ENCODE assay signal across 26 mouse cellular contexts in the genomic region with DNA sequence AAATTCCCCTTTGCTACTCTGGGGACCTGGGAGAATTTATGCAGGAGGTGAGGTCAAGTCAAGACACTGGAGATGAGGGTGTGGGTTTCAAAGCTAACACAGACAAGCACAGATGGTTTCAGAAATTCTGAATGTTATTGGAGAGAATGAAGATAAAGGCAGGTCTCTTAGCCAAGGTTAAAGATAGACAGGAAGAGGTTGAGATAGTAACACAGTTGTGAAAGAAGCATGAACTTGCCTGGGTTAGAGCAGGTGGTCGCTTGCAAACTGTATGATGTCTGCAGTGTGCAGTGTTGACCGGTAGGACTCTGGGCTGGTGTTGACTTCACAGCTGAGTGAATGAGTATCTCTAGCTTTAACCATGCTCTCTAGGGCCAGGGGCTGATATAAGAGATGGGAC.
DNase-seq lines count a peak whose midpoint lies in the region; ATAC-seq and TF ChIP-seq lines count a peak whose summit lies in the region.
"Had no signal": no experiment of that assay in that cellular context is flagged by ENCODE, and none has a peak within 500 bp of the region (broad histone marks: within the 10 kb centered on the region; RNA-seq: fewer than 3 reads in every experiment).

No protein-coding gene starts in this region.

- no peak overlapping the region for H3K9ac ChIP-seq in heart, postnatal 0 days (replicated peaks; ENCODE audit: low read depth, low read length)
- no peak overlapping the region for H3K9ac ChIP-seq in heart, embryonic 12.5 days
- no peak overlapping the region for H3K9ac ChIP-seq in midbrain, embryonic 15.5 days
- no peak overlapping the region for H3K9ac ChIP-seq in midbrain, postnatal 0 days (replicated peaks; ENCODE audit: low read length, poor library complexity, severe bottlenecking)
- H3K9ac ChIP-seq: forebrain, embryonic 15.5 days; heart, embryonic 13.5 days; hindbrain, embryonic 15.5 days; liver, embryonic 13.5 days; midbrain, embryonic 12.5 days; neural tube, embryonic 13.5 days had no signal

- WGBS in heart, postnatal 0 days = 48% methylated on average over 2 of the region's 2 CpGs
- WGBS in heart, embryonic 12.5 days = 63% methylated on average over 2 of the region's 2 CpGs
- 96% methylated on average over 2 of the region's 2 CpGs for WGBS in midbrain, embryonic 15.5 days
- 90% methylated on average over 2 of the region's 2 CpGs for WGBS in midbrain, postnatal 0 days

- no peak for TF ChIP-seq CTCF in heart, postnatal 0 days (IDR thresholded peaks at IDR 0.05; ENCODE audit: low read depth)
- no peak for TF ChIP-seq CTCF in layer of hippocampus, adult 2 months (conservative IDR thresholded peaks at IDR 0.05)
- no peak for TF ChIP-seq CTCF in midbrain, postnatal 0 days (IDR thresholded peaks at IDR 0.05)

- H3K4me3 ChIP-seq in heart, postnatal 0 days (ENCODE audit: low read depth, low read length) = no peak overlapping the region
- no peak overlapping the region for H3K4me3 ChIP-seq in heart, embryonic 12.5 days
- no peak overlapping the region for H3K4me3 ChIP-seq in layer of hippocampus, adult 2 months
- H3K4me3 ChIP-seq in midbrain, embryonic 15.5 days = no peak overlapping the region
- H3K4me3 ChIP-seq in midbrain, postnatal 0 days (ENCODE audit: low read depth, low read length) = no peak overlapping the region
- H3K4me3 ChIP-seq: embryonic facial prominence, embryonic 10.5 days; forebrain, embryonic 15.5 days; heart, embryonic 13.5 days; hindbrain, embryonic 15.5 days; liver, embryonic 13.5 days; midbrain, embryonic 12.5 days; myocyte; neural tube, embryonic 13.5 days had no signal

- no peaks in the 10 kb centered on the region for H3K27me3 ChIP-seq in heart, postnatal 0 days (ENCODE audit: control insufficient read depth, insufficient read depth, low read length)
- no peaks in the 10 kb centered on the region for H3K27me3 ChIP-seq in heart, embryonic 12.5 days (replicated peaks)
- no peaks in the 10 kb centered on the region for H3K27me3 ChIP-seq in midbrain, embryonic 15.5 days (replicated peaks)
- H3K27me3 ChIP-seq in midbrain, postnatal 0 days (ENCODE audit: insufficient read depth, low read length) = no peaks in the 10 kb centered on the region
- H3K27me3 ChIP-seq: forebrain, embryonic 15.5 days; heart, embryonic 13.5 days; hindbrain, embryonic 15.5 days; liver, embryonic 13.5 days; midbrain, embryonic 12.5 days; neural tube, embryonic 13.5 days had no signal

- peak; percentile 30; the same call in 1 of the 2 replicates for ATAC-seq in heart, postnatal 0 days (ENCODE audit: insufficient read depth, low read depth)
- ATAC-seq in heart, embryonic 12.5 days (ENCODE audit: insufficient number of reproducible peaks, low FRiP score) = no peak
- ATAC-seq in megakaryocyte, adult 5-6 weeks (ENCODE audit: poor library complexity, severe bottlenecking) = peak; percentile 28; the same call in 1 of the 2 replicates
- no peak for ATAC-seq in midbrain, embryonic 15.5 days (replicated peaks)
- no peak for ATAC-seq in midbrain, postnatal 0 days (ENCODE audit: low FRiP score)
- ATAC-seq: forebrain, embryonic 15.5 days had no signal

- H3K36me3 ChIP-seq in heart, postnatal 0 days (replicated peaks; ENCODE audit: control insufficient read depth, insufficient read depth, low read length) = peaks cover 10% of the 10 kb centered on the region; the same call in 1 of the 2 replicates
- peaks cover 6% of the 10 kb centered on the region; the same call in 1 of the 2 replicates for H3K36me3 ChIP-seq in heart, embryonic 12.5 days
- no peaks in the 10 kb centered on the region for H3K36me3 ChIP-seq in midbrain, embryonic 15.5 days (replicated peaks)
- H3K36me3 ChIP-seq in midbrain, postnatal 0 days (ENCODE audit: insufficient read depth, low read length) = no peaks in the 10 kb centered on the region
- H3K36me3 ChIP-seq: forebrain, embryonic 15.5 days; hindbrain, embryonic 15.5 days; liver, embryonic 13.5 days; midbrain, embryonic 12.5 days; neural tube, embryonic 13.5 days had no signal

- H3K4me2 ChIP-seq in heart, postnatal 0 days (ENCODE audit: low read depth, low read length) = no peak overlapping the region
- no peak overlapping the region for H3K4me2 ChIP-seq in heart, embryonic 12.5 days
- no peak overlapping the region for H3K4me2 ChIP-seq in midbrain, embryonic 15.5 days
- no peak overlapping the region for H3K4me2 ChIP-seq in midbrain, postnatal 0 days (ENCODE audit: low read depth, low read length, poor library complexity, severe bottlenecking)
- H3K4me2 ChIP-seq: forebrain, embryonic 15.5 days; heart, embryonic 13.5 days; hindbrain, embryonic 15.5 days; liver, embryonic 13.5 days; midbrain, embryonic 12.5 days; neural tube, embryonic 13.5 days had no signal

- H3K9me3 ChIP-seq in heart, postnatal 0 days (replicated peaks; ENCODE audit: control insufficient read depth, low read length) = no peaks in the 10 kb centered on the region
- no peaks in the 10 kb centered on the region for H3K9me3 ChIP-seq in heart, embryonic 12.5 days (replicated peaks)
- H3K9me3 ChIP-seq in midbrain, embryonic 15.5 days = no peaks in the 10 kb centered on the region
- H3K9me3 ChIP-seq in midbrain, postnatal 0 days (ENCODE audit: low read length) = no peaks in the 10 kb centered on the region
- H3K9me3 ChIP-seq: embryonic facial prominence, embryonic 10.5 days; forebrain, embryonic 15.5 days; heart, embryonic 13.5 days; hindbrain, embryonic 15.5 days; liver, embryonic 13.5 days; midbrain, embryonic 12.5 days; neural tube, embryonic 13.5 days had no signal

- H3K4me1 ChIP-seq in heart, postnatal 0 days (ENCODE audit: control insufficient read depth, insufficient read depth) = peaks cover 13% of the 10 kb centered on the region
- H3K4me1 ChIP-seq in heart, embryonic 12.5 days (replicated peaks) = peaks cover 24% of the 10 kb centered on the region
- no peaks in the 10 kb centered on the region for H3K4me1 ChIP-seq in midbrain, embryonic 15.5 days
- H3K4me1 ChIP-seq in midbrain, postnatal 0 days (ENCODE audit: insufficient read depth, low read length) = no peaks in the 10 kb centered on the region
- H3K4me1 ChIP-seq: embryonic facial prominence, embryonic 10.5 days; forebrain, embryonic 15.5 days; hindbrain, embryonic 15.5 days; midbrain, embryonic 12.5 days; neural tube, embryonic 13.5 days had no signal

- no peak overlapping the region for H3K27ac ChIP-seq in heart, postnatal 0 days (ENCODE audit: low read depth)
- H3K27ac ChIP-seq in heart, embryonic 12.5 days (ENCODE audit: poor library complexity, severe bottlenecking) = no peak overlapping the region
- H3K27ac ChIP-seq in layer of hippocampus, adult 2 months = no peak overlapping the region
- no peak overlapping the region for H3K27ac ChIP-seq in midbrain, embryonic 15.5 days
- H3K27ac ChIP-seq in midbrain, postnatal 0 days (ENCODE audit: low read depth, low read length) = no peak overlapping the region
- H3K27ac ChIP-seq: embryonic facial prominence, embryonic 10.5 days; forebrain, embryonic 15.5 days; heart, embryonic 13.5 days; hindbrain, embryonic 15.5 days; liver, embryonic 13.5 days; midbrain, embryonic 12.5 days; neural tube, embryonic 13.5 days had no signal

- no peak for TF ChIP-seq EP300 in heart, postnatal 0 days (IDR thresholded peaks at IDR 0.05; ENCODE audit: low read depth)

- no peak for DNase-seq in heart, postnatal 0 days (ENCODE audit: low spot score)
- peak; percentile 15 for DNase-seq in A20 (ENCODE audit: low read depth, low spot score)
- DNase-seq in thymus, postnatal 10 days (ENCODE audit: low spot score in 2 of 2) = peak; percentile 32 to 35
- no peak for DNase-seq in layer of hippocampus, adult 2 months (ENCODE audit: low spot score in 2 of 2)
- no peak for DNase-seq in midbrain, postnatal 0 days (ENCODE audit: low spot score)
- DNase-seq: adrenal gland, postnatal 25 days; cerebellum, adult 9-10 months; gastrocnemius, postnatal 10 days; heart, adult 18-20 months; heart, postnatal 4 days; kidney, adult 8-10 months; kidney, postnatal 14 days; liver, embryonic 13.5 days; lung, postnatal 4 days; retina, postnatal 1 day; right cerebral cortex, postnatal 4 days had no signal

Comparison
In these comparisons a context has a peak if more than half of its experiments do, and no peak if none do; other contexts are left out.
1. ATAC-seq: peak in heart, postnatal 0 days (single experiment) and megakaryocyte, adult 5-6 weeks (single experiment); none in heart, embryonic 12.5 days (single experiment), midbrain, embryonic 15.5 days (single experiment) and midbrain, postnatal 0 days (single experiment).
2. DNase-seq: peak in A20 (single experiment) and thymus, postnatal 10 days (2 of 2); none in heart, postnatal 0 days (single experiment), layer of hippocampus, adult 2 months (0 of 2) and midbrain, postnatal 0 days (single experiment).